Mouse (Mus musculus) bone marrow macrophage, adult 2 months (primary cell): ENCODE results near the gene Map2k2. TPM values are rescaled to one million over a fixed set of nuclear protein-coding genes. Genes with fewer than 3 reads are reported as not detected.
"Not testable (repeated sequence)": the region's sequence is repeated elsewhere in the genome, so short reads cannot be mapped to it uniquely, and the experiment has no call there.

Source experiments
- H3K27ac ChIP-seq: 2 replicates; pipeline ENCODE4 v1.5.1; 2012; ENCODE audit warnings: low read depth, low read length; ENCODE audit not compliant: insufficient read depth
- H3K4me1 ChIP-seq: 2 replicates; pipeline ENCODE4 v1.6.1; 2012; ENCODE audit warnings: low read length; ENCODE audit not compliant: control insufficient read depth, insufficient read depth
- H3K4me3 ChIP-seq: 2 replicates; pipeline ENCODE4 v1.5.1; 2012; ENCODE audit warnings: mild to moderate bottlenecking, low read length, moderate library complexity; ENCODE audit not compliant: insufficient read depth
- CTCF ChIP-seq: IDR thresholded peaks from 2 replicates; pipeline ENCODE4 v1.5.1; 2012; ENCODE audit warnings: low read depth, mild to moderate bottlenecking, low read length, moderate library complexity
- POLR2A ChIP-seq: IDR thresholded peaks from 2 replicates; pipeline ENCODE4 v1.6.1; 2012; ENCODE audit warnings: mild to moderate bottlenecking, low read depth, low read length, borderline replicate concordance
- polyA plus RNA-seq: library from polyadenylated mRNA; stranded (reverse); fragments of >200 nt; gene quantifications from 2 replicates; pipeline ENCODE4 v1.2.4, GENCODE M21; 2012; ENCODE audit not compliant: missing spikeins, insufficient read depth, insufficient read length

Gene Map2k2
- 71.4 and 77.6 TPM in 2 replicates for polyA plus RNA-seq

DNA sequence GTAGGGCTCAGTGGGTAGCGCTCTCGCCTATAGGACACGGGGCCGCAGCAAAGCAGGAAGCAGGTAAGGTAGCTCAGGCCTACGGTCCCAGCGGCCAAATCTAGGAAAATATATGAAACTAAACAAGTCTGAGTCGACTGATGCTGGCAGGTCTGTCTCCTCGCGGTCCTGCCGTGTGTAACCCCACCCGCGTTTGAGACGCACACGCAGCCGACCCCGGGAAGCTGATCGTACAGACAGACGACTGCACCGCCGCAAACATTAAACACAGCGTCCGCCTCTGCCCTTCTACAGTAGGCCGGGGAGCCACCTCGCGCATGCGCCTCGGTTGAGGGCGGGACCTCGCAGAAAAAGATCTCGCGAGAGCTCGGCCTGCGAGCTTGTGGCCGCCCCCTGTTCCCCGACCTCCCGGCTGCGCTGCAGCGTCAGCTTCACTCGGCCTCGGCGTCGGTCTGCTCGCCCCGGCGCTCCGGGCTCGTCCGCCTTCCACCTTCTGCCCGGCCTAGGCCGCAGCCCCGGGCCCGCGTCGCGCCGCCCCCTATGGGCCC is at the start of gene Map2k2:
TSS of gene Map2k2 (plus strand) at position 351 of the 548 bp plus-strand sequence.
- Histone ChIP-seq H3K4me3 (peak within 1 kb of the TSS; percentile 79), H3K27ac (peak within 1 kb of the TSS; percentile 87), H3K4me1 (peaks cover 24% of the 10 kb centered on the region)
- TF ChIP-seq CTCF = no peak
- peak; percentile 87 for TF ChIP-seq POLR2A

DNA sequence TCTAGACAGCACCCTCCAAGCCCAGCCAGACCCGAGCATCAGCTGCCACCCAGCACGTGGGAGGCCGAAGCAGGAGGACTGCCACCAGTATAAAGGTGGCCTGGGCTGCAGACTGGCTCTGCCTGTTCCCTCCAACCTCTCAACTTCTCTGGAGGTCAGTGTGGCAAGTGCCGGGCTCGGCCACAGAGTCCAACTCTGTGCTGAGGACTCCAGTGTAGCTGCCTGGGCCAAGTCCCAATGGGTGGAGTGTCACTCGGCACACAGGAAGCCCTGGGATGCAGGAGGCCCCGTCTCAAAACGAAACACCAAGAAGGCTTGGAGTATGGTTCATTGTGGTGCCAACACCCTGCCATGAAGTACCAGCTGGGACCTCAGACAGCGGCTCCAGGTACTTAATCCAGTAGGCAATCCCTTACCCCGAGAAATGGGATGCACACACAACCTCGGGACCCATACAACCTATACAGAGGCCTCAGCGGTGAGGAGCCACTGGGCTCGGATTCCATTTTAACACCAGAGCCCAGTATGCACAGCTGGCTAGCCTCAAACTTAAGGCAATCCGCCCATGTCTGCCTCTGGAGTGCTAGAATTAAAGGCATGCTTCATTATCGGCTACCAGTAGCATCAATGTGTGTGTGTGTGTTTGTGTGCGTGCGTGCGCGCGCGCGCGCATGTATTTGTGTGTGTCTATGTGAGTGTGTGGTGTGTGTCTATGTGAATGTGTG is 48.1 kb upstream of the Map2k2 start:
- TF ChIP-seq POLR2A = no peak
- no peak for TF ChIP-seq CTCF

DNA sequence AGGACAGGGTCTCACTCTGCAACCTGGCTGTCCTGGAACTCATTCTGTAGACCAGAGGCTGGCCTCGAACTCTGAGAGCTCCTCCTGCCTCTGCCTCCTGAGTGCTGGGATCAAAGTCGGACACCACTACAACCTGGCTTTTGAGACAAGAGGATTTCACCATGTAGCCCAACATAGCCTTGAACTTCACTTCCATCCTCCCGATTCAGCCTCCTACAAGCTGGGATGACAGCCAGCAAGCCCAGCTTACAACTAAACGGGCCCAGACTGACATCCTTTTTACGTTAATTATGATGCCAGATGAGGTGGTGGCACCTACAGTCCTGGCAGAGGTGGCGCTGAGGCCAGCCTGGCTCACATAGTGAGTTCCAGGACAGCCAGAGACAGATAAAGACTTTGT is 46.8 kb upstream of the Map2k2 start:
- Histone ChIP-seq H3K4me3 (peak overlapping the region; percentile 98), H3K27ac (no peak overlapping the region), H3K4me1 (peaks cover 8% of the 10 kb centered on the region; the same call in 1 of the 2 replicates)
- TF ChIP-seq POLR2A = no peak
- no peak for TF ChIP-seq CTCF

More for the DNA sequence above, 48.1 kb upstream of the Map2k2 start:
- Histone ChIP-seq H3K27ac (no peak overlapping the region), H3K4me3 (no peak overlapping the region), H3K4me1 (peaks cover 8% of the 10 kb centered on the region; the same call in 1 of the 2 replicates)

DNA sequence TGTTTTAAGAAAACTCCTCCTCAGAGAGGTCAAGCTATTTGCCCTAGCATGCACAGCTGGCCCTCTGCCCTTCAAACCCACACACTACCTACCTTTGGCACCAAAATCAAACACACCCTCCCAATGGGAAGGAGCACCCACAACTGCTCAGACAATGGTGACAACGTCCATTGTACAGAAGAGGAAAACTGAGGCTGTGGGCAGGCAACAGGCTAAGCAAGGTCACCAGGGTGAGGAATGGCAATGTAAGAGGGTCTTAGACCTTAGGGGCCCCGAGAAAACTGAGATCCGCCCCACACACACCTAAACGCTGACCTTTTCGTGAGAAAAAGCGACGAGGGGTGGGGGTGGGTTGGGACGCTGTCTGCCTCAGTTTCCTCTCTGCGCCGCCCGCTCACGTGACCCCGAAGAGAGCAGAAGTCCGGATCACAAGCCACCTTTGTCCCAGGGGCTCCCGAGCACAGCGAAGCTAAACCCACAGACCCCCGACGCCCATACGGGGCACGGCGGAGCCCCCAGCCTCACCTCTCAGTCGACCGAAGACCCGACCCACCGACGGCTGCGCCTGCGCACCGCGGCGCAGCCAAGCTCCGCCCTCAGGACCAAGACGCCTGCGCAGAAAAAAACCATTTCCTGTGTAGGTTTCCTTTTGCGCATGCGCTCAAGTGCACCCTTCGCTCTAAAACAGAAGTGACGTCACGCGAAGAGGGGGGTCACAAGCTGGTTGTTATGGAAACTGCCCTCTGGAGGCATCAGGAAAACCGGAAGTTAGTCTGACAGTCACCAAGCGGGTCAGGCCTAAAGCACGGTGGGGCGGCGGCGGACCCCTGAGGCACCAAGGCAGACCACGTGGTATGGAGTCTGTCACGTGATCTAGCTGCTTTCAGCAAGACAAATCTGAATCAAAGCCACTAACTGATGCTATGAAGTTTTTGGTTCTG is 45.8 kb upstream of the Map2k2 start, which contains the start of gene Sgta:
TSS of gene Sgta (minus strand) at position 579 of the 941 bp plus-strand sequence.
- peak within 1 kb of the TSS; percentile 40 for H3K27ac ChIP-seq
- peak within 1 kb of the TSS; percentile 98 for H3K4me3 ChIP-seq
- H3K4me1 ChIP-seq = peaks cover 8% of the 10 kb centered on the region; the same call in 1 of the 2 replicates
- TF ChIP-seq CTCF = no peak
- no peak for TF ChIP-seq POLR2A

DNA sequence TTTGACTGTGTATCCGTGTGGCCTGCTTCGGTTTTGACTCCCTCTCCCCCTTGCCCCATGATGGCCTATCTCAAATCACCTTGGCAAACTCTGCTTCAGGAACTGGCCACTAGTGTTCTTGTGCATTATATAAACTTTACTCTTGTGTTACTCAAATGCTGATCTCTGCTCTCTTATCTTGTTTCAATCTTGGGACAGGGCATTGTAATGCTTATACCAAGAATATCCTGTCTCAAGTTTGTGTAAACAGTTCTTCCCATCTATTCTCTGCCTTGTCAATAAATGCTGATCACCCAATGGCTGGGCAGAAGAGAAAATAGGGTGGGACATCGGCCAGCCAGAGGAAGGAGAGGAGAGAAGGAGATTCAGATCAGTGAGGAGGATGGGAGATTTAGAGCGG is 43.0 kb upstream of the Map2k2 start:
- TF ChIP-seq CTCF (no peak), POLR2A (no peak)
- H3K4me1 ChIP-seq = peaks cover 8% of the 10 kb centered on the region; the same call in 1 of the 2 replicates
- no peak overlapping the region for H3K27ac ChIP-seq
- H3K4me3 ChIP-seq = no peak overlapping the region

DNA sequence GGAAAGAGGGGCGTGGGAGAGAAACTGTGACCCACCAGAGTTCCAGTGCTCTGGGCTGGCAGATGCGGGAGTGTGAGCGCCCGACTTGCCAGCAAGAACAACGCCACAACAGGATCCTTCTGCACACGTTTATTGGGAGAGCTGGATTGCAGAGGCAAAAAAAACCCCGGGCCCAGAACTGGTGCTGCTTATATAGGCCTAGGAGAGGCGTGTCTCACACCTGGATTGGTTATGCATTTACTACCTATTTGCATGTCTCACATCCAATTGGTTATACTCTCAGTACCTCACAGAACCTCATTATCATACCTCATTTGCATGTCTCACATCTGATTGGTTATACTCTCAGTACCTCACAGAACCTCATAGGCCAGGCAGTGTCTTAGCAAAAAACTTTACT is 41.2 kb upstream of the Map2k2 start:
- not testable (repeated sequence) for H3K27ac ChIP-seq, H3K4me1 ChIP-seq, H3K4me3 ChIP-seq

DNA sequence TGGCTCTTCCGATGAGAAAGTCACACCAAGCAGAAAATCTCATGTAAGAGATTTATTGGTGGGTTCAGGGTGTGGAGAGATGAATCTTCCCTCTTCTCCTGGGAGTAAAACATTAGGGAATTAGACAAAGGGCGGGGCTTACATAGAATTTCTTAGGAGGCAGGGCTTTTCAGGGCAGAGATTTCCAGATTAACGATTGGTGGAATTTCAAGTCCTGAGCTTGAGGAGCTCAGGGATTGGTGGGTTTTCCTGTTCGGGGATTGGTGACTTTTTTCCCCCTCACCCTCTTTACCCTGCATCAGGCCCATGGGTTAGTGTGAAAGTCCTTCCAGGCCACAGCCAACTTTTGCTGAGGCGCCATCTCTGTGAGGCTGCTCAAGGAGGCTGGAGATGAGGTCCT is 37.0 kb upstream of the Map2k2 start:
- peaks cover 13% of the 10 kb centered on the region for H3K4me1 ChIP-seq
- no peak overlapping the region for H3K4me3 ChIP-seq
- H3K27ac ChIP-seq = peak overlapping the region; percentile 39; the same call in 1 of the 2 replicates
- TF ChIP-seq POLR2A (no peak), CTCF (no peak)

DNA sequence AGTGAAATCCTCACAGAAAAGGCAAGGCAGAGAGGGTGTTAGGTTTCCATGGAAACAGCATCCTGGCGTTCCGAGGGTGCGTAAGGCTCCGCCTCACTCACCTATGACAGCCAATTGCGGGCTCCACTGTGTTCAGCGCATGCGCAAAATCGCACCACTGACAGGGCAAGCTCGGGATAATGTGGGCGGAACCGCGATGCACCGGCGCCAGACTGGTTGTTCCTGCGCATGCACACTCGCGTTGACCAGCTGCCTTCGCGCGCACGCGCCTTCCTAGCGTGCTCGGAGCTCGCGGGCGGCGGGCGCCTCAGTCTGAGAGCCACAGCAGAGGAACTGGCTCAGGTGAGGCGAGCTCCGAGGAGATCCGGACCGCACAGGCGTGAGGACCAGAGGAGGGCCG is 35.9 kb upstream of the Map2k2 start, which contains the start of gene Thop1:
TSS of gene Thop1 (plus strand) at position 200 of the 400 bp plus-strand sequence.
- H3K4me1 ChIP-seq = peaks cover 13% of the 10 kb centered on the region
- H3K27ac ChIP-seq = peak within 1 kb of the TSS; percentile 39
- peak within 1 kb of the TSS; percentile 71 for H3K4me3 ChIP-seq
- TF ChIP-seq CTCF = no peak
- TF ChIP-seq POLR2A = no peak

DNA sequence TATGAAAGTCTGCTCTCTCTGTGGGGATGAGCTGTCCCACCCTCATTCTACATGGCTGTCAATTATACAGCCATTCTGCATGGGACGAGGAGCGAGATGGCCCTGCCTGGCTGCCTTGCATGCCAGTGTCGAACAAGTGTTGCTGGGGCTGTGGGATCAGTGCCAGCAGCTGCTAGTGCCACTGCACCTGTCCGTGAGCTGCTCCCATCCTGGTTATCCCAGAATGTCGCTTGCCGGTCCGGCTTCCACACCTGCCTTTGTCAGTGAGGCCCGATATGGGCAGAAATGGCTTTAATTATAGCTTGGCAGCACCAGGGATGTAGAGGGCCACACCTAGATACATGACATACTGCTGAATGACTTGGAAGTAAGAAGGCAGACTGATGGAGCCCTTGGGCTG is 33.4 kb upstream of the Map2k2 start:
- no peak for TF ChIP-seq POLR2A
- TF ChIP-seq CTCF = no peak
- Histone ChIP-seq H3K4me3 (no peak overlapping the region), H3K4me1 (peaks cover 13% of the 10 kb centered on the region), H3K27ac (no peak overlapping the region)

DNA sequence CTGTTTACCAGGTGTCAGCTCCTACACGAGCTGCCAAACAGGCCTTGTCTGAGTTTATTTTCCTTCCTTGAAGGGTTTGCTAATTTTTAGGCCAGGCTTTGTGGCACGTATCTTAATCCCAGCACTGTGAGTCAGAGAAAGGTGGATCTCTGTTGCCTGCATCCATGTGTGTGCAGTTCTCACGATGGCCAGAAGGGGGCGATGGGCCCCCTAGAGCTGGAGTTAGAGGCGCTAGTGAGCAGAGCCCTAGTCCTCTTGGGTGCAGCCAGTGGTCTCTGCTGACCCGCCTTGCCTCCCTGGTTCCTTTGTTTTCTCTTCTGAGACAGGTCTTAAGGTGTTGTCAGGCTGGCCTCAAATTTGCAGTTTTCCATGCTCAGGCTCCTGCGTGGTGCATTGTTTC is 32.3 kb upstream of the Map2k2 start:
- H3K4me1 ChIP-seq = peaks cover 13% of the 10 kb centered on the region
- no peak overlapping the region for H3K4me3 ChIP-seq
- peak; percentile 66 for TF ChIP-seq CTCF
- no peak for TF ChIP-seq POLR2A
- no peak overlapping the region for H3K27ac ChIP-seq
